Mouse (Mus musculus) C2C12 (cell line): Measurements from ENCODE around the gene Josd2.

Experiments used
- CEBPB ChIP-seq: IDR thresholded peaks from one replicate; pipeline ENCODE4 v1.6.1; 2011; ENCODE audit warnings: low read depth, mild to moderate bottlenecking, control low read depth, moderate library complexity
- CTCF ChIP-seq: IDR thresholded peaks from one replicate; pipeline ENCODE4 v1.5.1; 2011; ENCODE audit not compliant: control insufficient read depth, insufficient read depth, insufficient read length
- FOSL1 ChIP-seq: IDR thresholded peaks from one replicate; pipeline ENCODE4 v1.8.0; 2011; ENCODE audit warnings: mild to moderate bottlenecking, low read length; ENCODE audit not compliant: poor library complexity, insufficient read depth, severe bottlenecking
- MAX ChIP-seq: IDR thresholded peaks from one replicate; pipeline ENCODE4 v1.6.1; 2011; ENCODE audit warnings: mild to moderate bottlenecking, control low read depth
- MYOD1 ChIP-seq: IDR thresholded peaks from one replicate; pipeline ENCODE4 v1.6.1; 2011; ENCODE audit warnings: low read depth; ENCODE audit not compliant: control insufficient read depth, insufficient read length
- MYOG ChIP-seq: IDR thresholded peaks from one replicate; pipeline ENCODE4 v1.6.1; 2011; ENCODE audit not compliant: control insufficient read depth, insufficient read length; ENCODE audit errors: extremely low read depth
- USF1 ChIP-seq: IDR thresholded peaks from one replicate; pipeline ENCODE4 v1.6.1; 2011; ENCODE audit warnings: low read depth, mild to moderate bottlenecking, control low read depth, moderate library complexity

GRCm38 (mm10) chr7:44462218-44463055 lies 5.3 kb upstream of the Josd2 start:
- TF ChIP-seq MYOG, result no peak
- TF ChIP-seq MAX, result no peak
- TF ChIP-seq CTCF, result no peak
- no peak for TF ChIP-seq CEBPB
- no peak for TF ChIP-seq FOSL1
- no peak for TF ChIP-seq USF1
- TF ChIP-seq MYOD1, result no peak
